Mouse (Mus musculus) liver, embryonic 14.5 days (tissue): ENCODE data around the gene Cxcl9. TPM values are rescaled to one million over a fixed set of nuclear protein-coding genes. Genes with fewer than 3 reads are reported as not detected.

Source experiments
- ATAC-seq: fragments of 200-750 bp; cut with Nextera tagmentation; 2 replicates; pipeline ENCODE4 v1.8.0; 2017; ENCODE audit warnings: moderate number of reproducible peaks, mild to moderate bottlenecking, moderate library complexity; ENCODE audit not compliant: insufficient read depth
- DNase-seq, 3 experiments: peaks; one replicate each; pipeline ENCODE4 v3.0.0-alpha.2; 2012 to 2013; ENCODE audit warnings: low read depth in 3 of 3, low spot score in 3 of 3
- H3K27ac ChIP-seq: fragments of 300-500 bp; sonication (generic); 2 replicates; pipeline ENCODE4 v1.5.1; 2014; ENCODE audit warnings: moderate library complexity, mild to moderate bottlenecking, control low read depth, inconsistent platforms
- H3K27me3 ChIP-seq: fragments of 300-500 bp; sonication (generic); 2 replicates; pipeline ENCODE4 v1.6.1; 2014; ENCODE audit warnings: mild to moderate bottlenecking, low read length, moderate library complexity; ENCODE audit not compliant: control insufficient read depth, insufficient read depth
- H3K36me3 ChIP-seq: fragments of 300-500 bp; sonication (generic); replicated peaks from 2 replicates; pipeline ENCODE4 v1.6.1; 2014; ENCODE audit warnings: low read depth; ENCODE audit not compliant: control insufficient read depth, insufficient read depth
- H3K4me1 ChIP-seq, 2 experiments: fragments of 200-500 bp in 1 of 2; fragments of 300-500 bp in 1 of 2; sonication (generic) in 1 of 2; replicated peaks; 2 replicates each; pipeline ENCODE4 v1.6.1; 2012 to 2014; ENCODE audit warnings: antibody characterized with exemption in 1 of 2, inconsistent platforms in 1 of 2, low read length in 1 of 2; ENCODE audit not compliant: control insufficient read depth in 2 of 2, insufficient read depth in 2 of 2
- H3K4me2 ChIP-seq: fragments of 300-500 bp; sonication (generic); 2 replicates; pipeline ENCODE4 v1.6.1; 2014; ENCODE audit warnings: low read depth, mild to moderate bottlenecking, control low read depth, moderate library complexity
- H3K4me3 ChIP-seq, 2 experiments: fragments of 200-500 bp in 1 of 2; fragments of 300-500 bp in 1 of 2; sonication (generic) in 1 of 2; 2 replicates each; pipeline ENCODE4 v1.5.1; 2012 to 2014; ENCODE audit warnings: low read depth in 2 of 2, low read length in 2 of 2, mild to moderate bottlenecking in 2 of 2, control low read depth in 1 of 2, inconsistent platforms in 1 of 2, moderate library complexity in 1 of 2; ENCODE audit not compliant: insufficient read depth in 1 of 2
- H3K9ac ChIP-seq: fragments of 300-500 bp; sonication (generic); replicated peaks from 2 replicates; pipeline ENCODE4 v1.6.1; 2014; ENCODE audit warnings: mild to moderate bottlenecking, control low read depth, moderate library complexity
- H3K9me3 ChIP-seq: fragments of 300-500 bp; sonication (generic); 2 replicates; pipeline ENCODE4 v1.6.1; 2016; ENCODE audit warnings: low read length, mixed read lengths; ENCODE audit not compliant: control insufficient read depth
- CTCF ChIP-seq: IDR thresholded peaks from 2 replicates; pipeline ENCODE4 v1.5.1; 2016; ENCODE audit warnings: antibody characterized with exemption, low read depth, control low read depth
- EP300 ChIP-seq: IDR thresholded peaks from 2 replicates; pipeline ENCODE4 v1.6.1; 2016; ENCODE audit warnings: antibody characterized with exemption, low read depth
- WGBS: fragments of 180-500 bp; shearing (Covaris S2); extraction: QIAGEN DNeasy Blood & Tissue Kit; methylation state at CpG from one replicate; pipeline ENCODE4 v1.1.7; 2014; ENCODE audit not compliant: insufficient replicate concordance; 5-methylcytosine and 5-hydroxymethylcytosine counted together
- polyA plus RNA-seq, 2 experiments: library from polyadenylated mRNA; depleted of rRNA in 1 of 2; stranded (reverse) in 1 of 2; unstranded in 1 of 2; fragments of >200 nt; fragmentation: Nextera tagmentation in 1 of 2; extraction: Ambion mirVana in 1 of 2; gene quantifications; 2 replicates each; pipeline versions ENCODE4 v1.2.1 to v1.2.3; 2012 to 2014

Cxcl9 gene
- polyA plus RNA-seq, 2 experiments = 0.06 TPM; not detected in 1

DNA sequence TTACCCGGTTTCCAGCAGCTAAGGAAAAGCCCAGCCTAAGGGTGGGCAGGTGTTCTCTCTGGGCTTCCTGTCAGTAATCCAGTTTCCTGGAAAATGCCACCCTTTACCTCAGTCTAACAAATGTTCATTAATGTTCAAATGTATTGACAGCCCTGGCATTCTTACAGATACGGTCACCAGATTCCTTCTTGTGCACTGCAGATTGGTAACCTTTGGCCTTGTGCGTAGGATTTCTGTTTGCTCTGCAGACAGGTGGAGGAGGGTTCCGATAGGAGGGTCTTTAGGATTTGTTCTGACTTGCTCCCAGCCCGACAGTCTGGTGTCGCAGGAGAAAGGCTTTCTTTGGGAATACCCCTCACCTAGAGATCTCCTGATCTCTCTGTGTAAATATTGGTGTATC, 38.7 kb upstream of the Cxcl9 start:
- no peak for TF ChIP-seq CTCF
- TF ChIP-seq EP300 = no peak
- no peaks in the 10 kb centered on the region for H3K36me3 ChIP-seq
- H3K4me2 ChIP-seq = no peak overlapping the region
- no peak for DNase-seq
- WGBS = 63% methylated on average over 6 of the region's 6 CpGs
- no peaks in the 10 kb centered on the region for H3K9me3 ChIP-seq
- H3K4me3 ChIP-seq = no peak overlapping the region
- no peaks in the 10 kb centered on the region for H3K27me3 ChIP-seq
- H3K9ac ChIP-seq = no peak overlapping the region
- no peak overlapping the region for H3K27ac ChIP-seq
- ATAC-seq = no peak
- peaks cover 0 to 16% of the 10 kb centered on the region in 2 experiments; a peak in 3 of 4 replicates for H3K4me1 ChIP-seq

GRCm38 (mm10) chr5:92365146-92365705, 37.3 kb upstream of the Cxcl9 start:
- WGBS = 64% methylated on average over 11 of the region's 11 CpGs
- Histone ChIP-seq H3K9ac (no peak overlapping the region), H3K27me3 (no peaks in the 10 kb centered on the region), H3K4me1 (peaks cover 0 to 8% of the 10 kb centered on the region in 2 experiments; a peak in 2 of 4 replicates), H3K9me3 (no peaks in the 10 kb centered on the region), H3K4me2 (no peak overlapping the region), H3K27ac (no peak overlapping the region), H3K4me3 (no peak overlapping the region), H3K36me3 (no peaks in the 10 kb centered on the region)
- ATAC-seq (no peak), DNase-seq (no peak)
- TF ChIP-seq EP300 (no peak), CTCF (no peak)

GRCm38 (mm10) chr5:92364011-92364410, 36.1 kb upstream of the Cxcl9 start:
- no peaks in the 10 kb centered on the region for H3K9me3 ChIP-seq
- TF ChIP-seq EP300 = no peak
- no peak for TF ChIP-seq CTCF
- H3K27me3 ChIP-seq = no peaks in the 10 kb centered on the region
- no peak overlapping the region for H3K9ac ChIP-seq
- H3K4me1 ChIP-seq = peaks cover 0 to 5% of the 10 kb centered on the region in 2 experiments; a peak in 2 of 4 replicates
- no peak overlapping the region for H3K4me3 ChIP-seq
- ATAC-seq = no peak
- no peak overlapping the region for H3K27ac ChIP-seq
- no peak overlapping the region for H3K4me2 ChIP-seq
- H3K36me3 ChIP-seq = no peaks in the 10 kb centered on the region
- WGBS = 75% methylated on average over 5 of the region's 5 CpGs
- DNase-seq = no peak

- TF ChIP-seq EP300 (no peak), CTCF (no peak)
- no peak for ATAC-seq
- Histone ChIP-seq H3K27ac (no peak overlapping the region), H3K4me1 (peaks cover 0 to 4% of the 10 kb centered on the region in 2 experiments; a peak in 2 of 4 replicates), H3K27me3 (no peaks in the 10 kb centered on the region), H3K9me3 (no peaks in the 10 kb centered on the region), H3K36me3 (no peaks in the 10 kb centered on the region), H3K4me2 (no peak overlapping the region), H3K4me3 (no peak overlapping the region), H3K9ac (no peak overlapping the region)
- DNase-seq = no peak
- WGBS = 24% methylated on average over 4 of the region's 4 CpGs
These were observed 35.3 kb upstream of the Cxcl9 start for GRCm38 (mm10) chr5:92363179-92363578.

- H3K9me3 ChIP-seq = no peaks in the 10 kb centered on the region
- no peak overlapping the region for H3K4me2 ChIP-seq
- H3K4me3 ChIP-seq = no peak overlapping the region
- ATAC-seq (peak; percentile 47), DNase-seq (no peak)
- peaks cover 0 to 2% of the 10 kb centered on the region in 2 experiments; a peak in 1 of 4 replicates for H3K4me1 ChIP-seq
- no peak overlapping the region for H3K27ac ChIP-seq
- H3K9ac ChIP-seq = no peak overlapping the region
- no peaks in the 10 kb centered on the region for H3K36me3 ChIP-seq
- 67% methylated on average over 11 of the region's 11 CpGs for WGBS
- H3K27me3 ChIP-seq = no peaks in the 10 kb centered on the region
- TF ChIP-seq EP300 = no peak
- TF ChIP-seq CTCF = no peak
These were observed 31.0 kb upstream of the Cxcl9 start for GRCm38 (mm10) chr5:92358767-92359455.
